Mouse (Mus musculus) layer of hippocampus, postnatal 36 days (tissue): Measurements from ENCODE around the gene Vax1. TPM values are rescaled to one million over a fixed set of nuclear protein-coding genes. Genes with fewer than 3 reads are reported as not detected.

ENCODE experiments used
- DNase-seq, 2 experiments: peaks; one replicate each; pipeline ENCODE4 v3.0.0; 2022
- total RNA-seq, 2 experiments: library from RNA; stranded (reverse); gene quantifications; 2 replicates each; pipeline ENCODE4 v1.2.3; 2021

Gene Vax1
- total RNA-seq, 2 experiments from 2014 or later: 1.1 to 2.1 TPM

GRCm38 (mm10) chr19:59169143-59169935 lies 517 bp downstream of the Vax1 start:
- DNase-seq: no peak

GRCm38 (mm10) chr19:59168386-59168905 lies 1.4 kb downstream of the Vax1 start:
- no peak for DNase-seq

GRCm38 (mm10) chr19:59167871-59168270 lies 2.0 kb downstream of the Vax1 start:
- DNase-seq: no peak

- no peak for DNase-seq
Observed at GRCm38 (mm10) chr19:59166879-59167278, 3.0 kb downstream of the Vax1 start.

GRCm38 (mm10) chr19:59166311-59166761 lies 3.5 kb downstream of the Vax1 start:
- DNase-seq: no peak

GRCm38 (mm10) chr19:59165577-59165976 lies 4.3 kb downstream of the Vax1 start:
- DNase-seq: no peak

- DNase-seq: no peak
Observed at GRCm38 (mm10) chr19:59164896-59165560, 4.8 kb downstream of the Vax1 start.

GRCm38 (mm10) chr19:59164111-59164510 lies 5.7 kb downstream of the Vax1 start:
- no peak for DNase-seq

- DNase-seq: no peak
Observed at GRCm38 (mm10) chr19:59156702-59157101, 13.2 kb downstream of the Vax1 start.

GRCm38 (mm10) chr19:59154171-59154570 lies 15.7 kb downstream of the Vax1 start:
- no peak for DNase-seq

GRCm38 (mm10) chr19:59145492-59146140 lies 24.2 kb downstream of the Vax1 start:
- peak in 1 of 2 experiments; percentile 5 for DNase-seq

- no peak for DNase-seq
Observed at GRCm38 (mm10) chr19:59145064-59145463, 24.8 kb downstream of the Vax1 start.

- DNase-seq: no peak
Observed at GRCm38 (mm10) chr19:59142206-59142605, 27.6 kb downstream of the Vax1 start.

GRCm38 (mm10) chr19:59135387-59135786 lies 34.5 kb downstream of the Vax1 start:
- no peak for DNase-seq

- no peak for DNase-seq
Observed at GRCm38 (mm10) chr19:59134916-59135315, 34.9 kb downstream of the Vax1 start.

GRCm38 (mm10) chr19:59133202-59133601 lies 36.7 kb downstream of the Vax1 start:
- DNase-seq: no peak

GRCm38 (mm10) chr19:59129671-59130070 lies 40.2 kb downstream of the Vax1 start:
- DNase-seq: no peak

GRCm38 (mm10) chr19:59128531-59129204 lies 41.2 kb downstream of the Vax1 start:
- DNase-seq: no peak

- DNase-seq: no peak
Observed at GRCm38 (mm10) chr19:59127424-59127823, 42.4 kb downstream of the Vax1 start.
